Mouse (Mus musculus): Measurements from ENCODE around the gene Mettl22.

GRCm38 (mm10) chr16:8535411-8535810 is 64.8 kb downstream of the Mettl22 start:
- TF ChIP-seq CTCF (IDR thresholded peaks at IDR 0.05; ENCODE audit: low read depth) (no peak), EP300 (optimal IDR thresholded peaks at IDR 0.05) (no peak)
